Mouse (Mus musculus) bone marrow macrophage, adult 2 months (primary cell): ENCODE data around the gene Gse1.

Source experiments
- CTCF ChIP-seq: IDR thresholded peaks from 2 replicates; pipeline ENCODE4 v1.5.1; 2012; ENCODE audit warnings: low read depth, mild to moderate bottlenecking, low read length, moderate library complexity
- POLR2A ChIP-seq: IDR thresholded peaks from 2 replicates; pipeline ENCODE4 v1.6.1; 2012; ENCODE audit warnings: mild to moderate bottlenecking, low read depth, low read length, borderline replicate concordance

GRCm38 (mm10) chr8:120412911-120413625, 184.8 kb downstream of the Gse1 start:
- TF ChIP-seq CTCF (no peak), POLR2A (no peak)
